ENCODE assay signal across 8 mouse cellular contexts in genomic region chr9:53984868-53985267, GRCm38 (mm10). TPM values are rescaled to one million over a fixed set of nuclear protein-coding genes. Genes with fewer than 3 reads are reported as not detected.
DNase-seq lines count a peak whose midpoint lies in the region.

No protein-coding gene starts in this region.

- peak; percentile 44 for DNase-seq in gastrocnemius, postnatal 10 days
- DNase-seq in gastrocnemius, adult 8-10 months (ENCODE audit: low spot score in 2 of 2): no peak
- DNase-seq in right cerebral cortex, postnatal 10 days (ENCODE audit: low spot score in 2 of 2): peak; percentile 44 to 77
- no peak for DNase-seq in right cerebral cortex, postnatal 36 days (ENCODE audit: low spot score in 2 of 2)
- DNase-seq in embryo, embryonic 10.5 days (ENCODE audit: low spot score): peak; percentile 79
- peak; percentile 46 to 61 for DNase-seq in layer of hippocampus, postnatal 14 days (ENCODE audit: low spot score in 2 of 2)
- peak; percentile 70 for DNase-seq in retina, postnatal 1 day
- DNase-seq in B cell, adult 2 months: no peak

RNA-seq across cellular contexts. Expression of gene Elmod1, which starts 9.8 kb away (rescaled TPM):
- under 1 TPM in 1 of 2 experiments, not detected in 1; 0.45 TPM for total RNA-seq in gastrocnemius, postnatal 10 days (2021)
- not detected for total RNA-seq in gastrocnemius, adult 8-10 months (2022)
- total RNA-seq in layer of hippocampus, postnatal 14 days (2021): 100 to 1,000 TPM; 203 to 208 TPM

Comparison
In these comparisons a context has a peak if more than half of its experiments do, and no peak if none do; other contexts are left out.
1. DNase-seq: peak in gastrocnemius, postnatal 10 days (single experiment), right cerebral cortex, postnatal 10 days (2 of 2), embryo, embryonic 10.5 days (single experiment), layer of hippocampus, postnatal 14 days (2 of 2) and retina, postnatal 1 day (single experiment); none in gastrocnemius, adult 8-10 months (0 of 2), right cerebral cortex, postnatal 36 days (0 of 2) and B cell, adult 2 months (0 of 2).
2. RNA of gene Elmod1, which starts 9.8 kb away (total RNA-seq): 203 to 208 TPM in layer of hippocampus, postnatal 14 days; 0.45 TPM in gastrocnemius, postnatal 10 days and not detected in gastrocnemius, adult 8-10 months; every median in the first group is over 100 times any median in the second.